Mouse (Mus musculus) thymus, postnatal 0 days (tissue): Measurements from ENCODE around the gene Zfp451. TPM values are rescaled to one million over a fixed set of nuclear protein-coding genes. Genes with fewer than 3 reads are reported as not detected.

Experiments
- DNase-seq: peaks from one replicate; pipeline ENCODE4 v3.0.0-alpha.2; 2015; ENCODE audit warnings: low spot score
- polyA plus RNA-seq: library from polyadenylated mRNA; unstranded; fragments of >200 nt; fragmentation: Nextera tagmentation; extraction: Ambion mirVana; gene quantifications from 2 replicates; pipeline ENCODE4 v1.2.1, GENCODE M21; 2015

The Zfp451 gene
- polyA plus RNA-seq, 1 experiment from 2014 or later: 18.6 TPM

DNA sequence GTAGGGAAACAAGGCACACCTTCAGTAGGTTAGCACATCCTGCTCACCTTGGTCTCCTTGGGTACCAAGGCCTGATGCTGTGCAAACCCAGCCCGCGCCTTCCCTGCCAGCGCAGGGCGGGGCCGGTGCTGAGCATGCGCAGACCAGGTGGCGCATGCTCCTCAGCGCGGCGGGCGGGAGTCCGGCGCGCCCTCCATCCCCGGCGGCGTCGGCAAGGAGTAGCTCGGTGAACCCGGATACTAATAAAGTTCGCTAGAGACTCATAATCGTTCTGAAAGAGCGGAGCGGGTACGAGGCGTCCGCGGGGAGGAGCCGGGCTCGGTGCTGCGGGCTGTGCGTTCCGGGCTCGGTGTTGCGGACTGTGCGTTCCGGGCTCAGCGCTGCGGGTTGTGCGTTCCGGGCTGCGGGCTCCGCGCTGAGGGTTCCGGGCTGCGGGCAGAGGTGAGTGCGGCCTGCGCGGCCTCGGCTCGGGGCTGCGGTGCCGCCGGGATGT lies 94.6 kb downstream of the Zfp451 start, which contains the start of gene Rab23:
Rab23 (plus strand) TSS at position 155 of the 493 bp plus-strand sequence.
- peak; percentile 81 for DNase-seq

DNA sequence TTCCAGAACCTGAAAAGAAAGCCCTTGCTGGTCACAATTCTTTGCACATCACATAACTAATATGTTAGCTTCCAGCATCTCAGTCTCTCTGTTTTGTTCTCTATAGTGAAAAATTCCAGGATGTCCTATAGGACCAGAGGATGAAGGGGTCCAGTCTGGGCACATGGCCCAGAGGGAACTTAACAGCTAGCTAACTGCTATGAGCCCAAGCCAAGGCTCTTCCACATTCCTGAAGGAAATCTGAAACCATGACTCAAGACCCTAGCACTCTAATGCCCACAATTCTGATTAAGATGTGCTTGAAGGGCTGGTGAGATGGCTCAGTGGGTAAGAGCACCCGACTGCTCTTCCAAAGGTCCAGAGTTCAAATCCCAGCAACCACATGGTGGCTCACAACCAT lies 96.8 kb downstream of the Zfp451 start:
- DNase-seq: no peak

DNA sequence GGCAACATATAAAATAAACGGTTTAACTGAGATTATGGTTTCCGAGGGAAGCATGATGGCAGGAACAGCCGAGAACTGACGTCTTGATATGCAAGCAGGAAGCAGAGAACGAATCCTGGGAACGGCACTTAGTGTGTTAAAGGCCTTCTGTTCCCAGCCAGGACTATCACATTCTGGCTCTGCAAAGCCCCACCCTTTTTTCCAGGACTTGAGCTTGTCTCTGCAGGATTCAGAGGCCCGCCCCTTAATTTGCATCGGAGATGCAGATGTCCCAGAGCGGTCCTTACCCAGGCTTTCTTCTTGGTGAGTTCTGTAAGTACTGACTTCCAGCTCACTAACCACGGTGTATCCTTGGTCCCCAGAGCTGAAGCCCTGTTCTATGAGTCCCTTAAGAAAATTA lies 99.6 kb downstream of the Zfp451 start:
- DNase-seq: no peak

DNA sequence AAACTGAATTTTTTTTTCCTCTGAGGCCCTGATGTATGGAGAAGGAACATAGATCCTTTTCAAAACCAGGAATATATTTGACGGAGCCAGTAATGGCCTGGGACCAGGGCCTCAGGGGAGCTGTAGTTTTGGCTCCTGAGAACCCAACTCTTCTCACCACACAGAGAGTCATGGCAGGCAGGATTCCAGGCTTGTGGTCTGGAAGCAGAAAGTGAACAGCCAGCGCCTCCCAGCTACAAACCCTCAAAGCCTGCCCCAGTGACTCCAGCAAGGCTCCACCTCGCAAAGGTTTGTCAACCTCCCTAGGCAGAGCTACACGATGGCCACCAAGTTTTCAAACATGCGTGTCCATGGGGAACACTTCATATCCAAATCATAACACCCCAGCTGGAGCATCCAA lies 102.4 kb downstream of the Zfp451 start:
- DNase-seq: no peak

Other genes with a start within 250 kb of the Zfp451 start
- 43.6 and 46.3 TPM in 2 replicates for gene Prim2, start 144.8 kb downstream of the Zfp451 start, polyA plus RNA-seq
- 7.8 and 9.6 TPM in 2 replicates for gene Rab23, start 94.7 kb downstream of the Zfp451 start, polyA plus RNA-seq
- 15.7 and 17.8 TPM in 2 replicates for gene Bag2, start 56.8 kb downstream of the Zfp451 start, polyA plus RNA-seq
- gene Bend6, start 93.2 kb upstream of the Zfp451 start, polyA plus RNA-seq: 0.68 and 0.72 TPM in 2 replicates
- gene Dst, start 93.6 kb upstream of the Zfp451 start, polyA plus RNA-seq: 9.4 and 11.9 TPM in 2 replicates